Mouse (Mus musculus): Measurements from ENCODE around the gene Lrrc43. TPM values are rescaled to one million over a fixed set of nuclear protein-coding genes. Genes with fewer than 3 reads are reported as not detected.

Lrrc43 gene
- polyA plus RNA-seq (2014; fragmentation: Nextera tagmentation; extraction: Ambion mirVana) = not detected in 2 replicates

- no peaks in the 10 kb centered on the region for H3K36me3 ChIP-seq (ENCODE audit: control insufficient read depth, insufficient read depth, low read length)
- WGBS = 6% methylated on average over 25 of the region's 25 CpGs
- no peak within 1 kb of the TSS for H3K27ac ChIP-seq (replicated peaks in 1 of 2; ENCODE audit: control insufficient read depth in 1 of 2, insufficient read depth in 1 of 2, low read depth in 2 of 2, low read length in 2 of 2)
- H3K9ac ChIP-seq (ENCODE audit: low read length) = no peak within 1 kb of the TSS
- no peak for ATAC-seq (ENCODE audit: insufficient number of reproducible peaks, insufficient read depth, low FRiP score, low read depth)
- peak within 1 kb of the TSS; percentile 60 for H3K4me2 ChIP-seq (ENCODE audit: low read length)
- no peaks in the 10 kb centered on the region for H3K9me3 ChIP-seq (ENCODE audit: control insufficient read depth, low read length)
- H3K4me1 ChIP-seq (ENCODE audit: control insufficient read depth in 2 of 2, insufficient read depth in 2 of 2, low read length in 2 of 2) = peaks cover 3 to 10% of the 10 kb centered on the region in 2 experiments
- H3K27me3 ChIP-seq (ENCODE audit: control insufficient read depth, insufficient read depth, low read length) = no peaks in the 10 kb centered on the region
- H3K4me3 ChIP-seq (ENCODE audit: control insufficient read depth in 1 of 2, insufficient read depth in 1 of 2, low read depth in 1 of 2, low read length in 2 of 2) = peak within 1 kb of the TSS in 1 of 2 experiments; percentile 17; a peak in 1 of 4 replicates
Measured at GRCm38 (mm10) chr5:123489112-123489785, at the start of gene Lrrc43, which contains the start of gene Il31. Gene Lrrc43 (plus strand): TSS chr5:123489305. Gene Il31 (minus strand): TSS chr5:123489489.

GRCm38 (mm10) chr5:123439312-123439711, 49.8 kb upstream of the Lrrc43 start:
- H3K36me3 ChIP-seq (ENCODE audit: control insufficient read depth, insufficient read depth, low read length) = peaks cover 38% of the 10 kb centered on the region
- H3K4me3 ChIP-seq (ENCODE audit: control insufficient read depth in 1 of 2, insufficient read depth in 1 of 2, low read depth in 1 of 2, low read length in 2 of 2) = no peak overlapping the region
- H3K9me3 ChIP-seq (ENCODE audit: control insufficient read depth, low read length) = no peaks in the 10 kb centered on the region
- WGBS = 86% methylated on average over 1 of the region's 1 CpGs
- no peak overlapping the region for H3K4me2 ChIP-seq (ENCODE audit: low read length)
- no peak overlapping the region for H3K9ac ChIP-seq (ENCODE audit: low read length)
- H3K27ac ChIP-seq (replicated peaks in 1 of 2; ENCODE audit: control insufficient read depth in 1 of 2, insufficient read depth in 1 of 2, low read depth in 2 of 2, low read length in 2 of 2) = no peak overlapping the region
- ATAC-seq (ENCODE audit: insufficient number of reproducible peaks, insufficient read depth, low FRiP score, low read depth) = no peak
- H3K27me3 ChIP-seq (ENCODE audit: control insufficient read depth, insufficient read depth, low read length) = no peaks in the 10 kb centered on the region
- H3K4me1 ChIP-seq (ENCODE audit: control insufficient read depth in 2 of 2, insufficient read depth in 2 of 2, low read length in 2 of 2) = peaks cover 9 to 14% of the 10 kb centered on the region in 2 experiments

- no peak overlapping the region for H3K27ac ChIP-seq (replicated peaks in 1 of 2; ENCODE audit: control insufficient read depth in 1 of 2, insufficient read depth in 1 of 2, low read depth in 2 of 2, low read length in 2 of 2)
- H3K9me3 ChIP-seq (ENCODE audit: control insufficient read depth, low read length) = no peaks in the 10 kb centered on the region
- H3K9ac ChIP-seq (ENCODE audit: low read length) = no peak overlapping the region
- ATAC-seq (ENCODE audit: insufficient number of reproducible peaks, insufficient read depth, low FRiP score, low read depth) = no peak
- peaks cover 9 to 14% of the 10 kb centered on the region in 2 experiments for H3K4me1 ChIP-seq (ENCODE audit: control insufficient read depth in 2 of 2, insufficient read depth in 2 of 2, low read length in 2 of 2)
- no peaks in the 10 kb centered on the region for H3K27me3 ChIP-seq (ENCODE audit: control insufficient read depth, insufficient read depth, low read length)
- H3K36me3 ChIP-seq (ENCODE audit: control insufficient read depth, insufficient read depth, low read length) = peaks cover 43% of the 10 kb centered on the region
- no peak overlapping the region for H3K4me3 ChIP-seq (ENCODE audit: control insufficient read depth in 1 of 2, insufficient read depth in 1 of 2, low read depth in 1 of 2, low read length in 2 of 2)
- WGBS = 84% methylated on average over 4 of the region's 4 CpGs
- no peak overlapping the region for H3K4me2 ChIP-seq (ENCODE audit: low read length)
Measured at GRCm38 (mm10) chr5:123439941-123440340, 49.2 kb upstream of the Lrrc43 start.

- no peaks in the 10 kb centered on the region for H3K27me3 ChIP-seq (ENCODE audit: control insufficient read depth, insufficient read depth, low read length)
Measured at GRCm38 (mm10) chr5:123440664-123441063, 48.4 kb upstream of the Lrrc43 start.

GRCm38 (mm10) chr5:123442283-123442682, 46.8 kb upstream of the Lrrc43 start:
- WGBS = 93% methylated on average over 3 of the region's 3 CpGs
- Histone ChIP-seq H3K9ac (ENCODE audit: low read length) (no peak overlapping the region), H3K36me3 (ENCODE audit: control insufficient read depth, insufficient read depth, low read length) (peaks cover 63% of the 10 kb centered on the region), H3K4me3 (ENCODE audit: control insufficient read depth in 1 of 2, insufficient read depth in 1 of 2, low read depth in 1 of 2, low read length in 2 of 2) (no peak overlapping the region), H3K4me2 (ENCODE audit: low read length) (no peak overlapping the region), H3K9me3 (ENCODE audit: control insufficient read depth, low read length) (no peaks in the 10 kb centered on the region), H3K27ac (replicated peaks in 1 of 2; ENCODE audit: control insufficient read depth in 1 of 2, insufficient read depth in 1 of 2, low read depth in 2 of 2, low read length in 2 of 2) (no peak overlapping the region), H3K4me1 (ENCODE audit: control insufficient read depth in 2 of 2, insufficient read depth in 2 of 2, low read length in 2 of 2) (peaks cover 4 to 8% of the 10 kb centered on the region in 2 experiments; a peak in 3 of 4 replicates), H3K27me3 (ENCODE audit: control insufficient read depth, insufficient read depth, low read length) (no peaks in the 10 kb centered on the region)
- ATAC-seq (ENCODE audit: insufficient number of reproducible peaks, insufficient read depth, low FRiP score, low read depth) = no peak

More at GRCm38 (mm10) chr5:123440664-123441063, 48.4 kb upstream of the Lrrc43 start:
- ATAC-seq (ENCODE audit: insufficient number of reproducible peaks, insufficient read depth, low FRiP score, low read depth) = no peak
- H3K9ac ChIP-seq (ENCODE audit: low read length) = no peak overlapping the region
- no peak overlapping the region for H3K4me2 ChIP-seq (ENCODE audit: low read length)
- peaks cover 47% of the 10 kb centered on the region for H3K36me3 ChIP-seq (ENCODE audit: control insufficient read depth, insufficient read depth, low read length)
- WGBS = 64% methylated on average over 4 of the region's 4 CpGs
- peaks cover 8 to 14% of the 10 kb centered on the region in 2 experiments for H3K4me1 ChIP-seq (ENCODE audit: control insufficient read depth in 2 of 2, insufficient read depth in 2 of 2, low read length in 2 of 2)
- no peak overlapping the region for H3K27ac ChIP-seq (replicated peaks in 1 of 2; ENCODE audit: control insufficient read depth in 1 of 2, insufficient read depth in 1 of 2, low read depth in 2 of 2, low read length in 2 of 2)
- no peak overlapping the region for H3K4me3 ChIP-seq (ENCODE audit: control insufficient read depth in 1 of 2, insufficient read depth in 1 of 2, low read depth in 1 of 2, low read length in 2 of 2)
- H3K9me3 ChIP-seq (ENCODE audit: control insufficient read depth, low read length) = no peaks in the 10 kb centered on the region

- Histone ChIP-seq H3K27ac (replicated peaks in 1 of 2; ENCODE audit: control insufficient read depth in 1 of 2, insufficient read depth in 1 of 2, low read depth in 2 of 2, low read length in 2 of 2) (no peak overlapping the region), H3K4me1 (ENCODE audit: control insufficient read depth in 2 of 2, insufficient read depth in 2 of 2, low read length in 2 of 2) (no peaks in the 10 kb centered on the region), H3K4me2 (ENCODE audit: low read length) (no peak overlapping the region), H3K4me3 (ENCODE audit: control insufficient read depth in 1 of 2, insufficient read depth in 1 of 2, low read depth in 1 of 2, low read length in 2 of 2) (no peak overlapping the region), H3K9me3 (ENCODE audit: control insufficient read depth, low read length) (no peaks in the 10 kb centered on the region), H3K9ac (ENCODE audit: low read length) (no peak overlapping the region), H3K27me3 (ENCODE audit: control insufficient read depth, insufficient read depth, low read length) (no peaks in the 10 kb centered on the region), H3K36me3 (ENCODE audit: control insufficient read depth, insufficient read depth, low read length) (peaks cover 79% of the 10 kb centered on the region)
- 45% methylated on average over 4 of the region's 4 CpGs for WGBS
- no peak for ATAC-seq (ENCODE audit: insufficient number of reproducible peaks, insufficient read depth, low FRiP score, low read depth)
Measured at GRCm38 (mm10) chr5:123444069-123444468, 45.0 kb upstream of the Lrrc43 start.

GRCm38 (mm10) chr5:123444849-123445334, 44.2 kb upstream of the Lrrc43 start:
- Histone ChIP-seq H3K36me3 (ENCODE audit: control insufficient read depth, insufficient read depth, low read length) (peaks cover 86% of the 10 kb centered on the region), H3K9me3 (ENCODE audit: control insufficient read depth, low read length) (no peaks in the 10 kb centered on the region), H3K4me1 (ENCODE audit: control insufficient read depth in 2 of 2, insufficient read depth in 2 of 2, low read length in 2 of 2) (no peaks in the 10 kb centered on the region), H3K27ac (replicated peaks in 1 of 2; ENCODE audit: control insufficient read depth in 1 of 2, insufficient read depth in 1 of 2, low read depth in 2 of 2, low read length in 2 of 2) (no peak overlapping the region), H3K9ac (ENCODE audit: low read length) (no peak overlapping the region), H3K27me3 (ENCODE audit: control insufficient read depth, insufficient read depth, low read length) (no peaks in the 10 kb centered on the region), H3K4me3 (ENCODE audit: control insufficient read depth in 1 of 2, insufficient read depth in 1 of 2, low read depth in 1 of 2, low read length in 2 of 2) (no peak overlapping the region), H3K4me2 (ENCODE audit: low read length) (no peak overlapping the region)
- WGBS = 83% methylated on average over 5 of the region's 5 CpGs
- ATAC-seq (ENCODE audit: insufficient number of reproducible peaks, insufficient read depth, low FRiP score, low read depth) = no peak

Data from heart, embryonic 14.5 days (tissue).